Mouse (Mus musculus) cerebellum, adult 11 months (tissue): ENCODE measurements around the gene Epha6.
A peak's percentile ranks its signal among the peaks of the same experiment; 100 is the strongest.
"Not testable (repeated sequence)": the region's sequence is repeated elsewhere in the genome, so short reads cannot be mapped to it uniquely, and the experiment has no call there.

Experiments used
- DNase-seq: peaks from one replicate; pipeline ENCODE4 v3.0.0; 2022

The Epha6 gene

DNA sequence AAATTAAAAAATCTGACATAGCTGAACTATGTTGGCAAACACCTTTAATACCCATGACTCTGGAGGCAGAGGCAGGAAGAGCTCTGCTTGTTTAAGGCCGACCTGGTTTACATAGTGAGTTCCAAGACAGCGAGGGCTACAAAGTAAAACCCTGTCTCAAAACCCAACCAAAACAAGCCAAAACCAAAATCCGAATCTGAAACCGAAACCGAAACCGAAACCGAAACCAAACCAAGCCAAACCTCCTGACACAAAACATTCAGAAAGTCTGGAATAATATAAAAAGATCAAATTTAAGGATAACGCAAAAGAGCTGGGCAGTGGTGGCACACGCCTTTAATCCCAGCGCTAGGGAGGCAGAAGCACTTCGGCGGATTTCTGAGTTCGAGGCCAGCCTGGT lies 725.3 kb downstream of the Epha6 start:
- DNase-seq, result no peak

DNA sequence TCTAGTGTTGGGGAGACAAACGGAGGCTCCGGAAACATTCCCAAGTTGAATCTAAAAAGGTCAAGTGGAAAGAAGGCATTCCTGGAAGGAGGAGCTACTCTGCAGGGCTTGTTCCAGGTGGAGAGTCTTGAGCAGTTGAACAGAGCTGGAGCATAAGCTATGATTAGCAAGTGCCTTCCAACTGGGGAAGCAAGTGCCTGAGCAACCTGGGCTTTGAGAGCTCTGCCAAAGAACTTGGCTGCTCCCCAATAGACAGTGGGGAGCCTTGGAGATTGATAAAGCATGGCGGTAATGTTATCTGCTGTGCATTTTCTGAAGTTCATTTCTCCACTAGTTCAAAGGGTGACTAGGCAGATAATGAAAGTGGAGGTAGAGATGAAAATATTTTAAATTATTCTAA lies 733.5 kb downstream of the Epha6 start:
- DNase-seq, result no peak

DNA sequence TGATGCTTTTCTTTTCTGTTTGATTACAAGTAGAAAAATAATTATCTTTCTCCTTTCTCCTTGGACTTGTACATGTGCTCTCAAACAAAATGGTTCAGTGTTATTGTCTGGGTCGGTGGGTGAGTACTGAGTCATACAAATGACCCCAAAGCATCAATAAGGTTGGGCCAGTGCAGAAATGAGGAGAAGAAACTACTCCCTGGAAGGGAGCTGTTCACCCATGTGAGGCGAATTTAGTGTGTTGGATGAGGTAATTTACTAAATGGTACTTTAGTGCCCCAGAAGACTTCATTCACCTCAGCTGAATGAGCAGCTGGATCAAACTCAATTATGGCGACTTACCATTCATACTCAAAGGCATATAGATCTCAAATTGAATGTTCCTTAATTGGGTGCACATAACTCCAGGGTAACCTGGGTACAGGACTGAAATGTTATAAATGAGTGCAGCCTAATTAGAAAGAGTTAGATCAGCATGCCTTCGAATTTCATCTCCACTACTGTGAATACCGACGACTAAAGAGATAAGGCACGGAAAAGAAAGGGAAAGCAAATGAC lies 751.1 kb downstream of the Epha6 start:
- no peak for DNase-seq

DNA sequence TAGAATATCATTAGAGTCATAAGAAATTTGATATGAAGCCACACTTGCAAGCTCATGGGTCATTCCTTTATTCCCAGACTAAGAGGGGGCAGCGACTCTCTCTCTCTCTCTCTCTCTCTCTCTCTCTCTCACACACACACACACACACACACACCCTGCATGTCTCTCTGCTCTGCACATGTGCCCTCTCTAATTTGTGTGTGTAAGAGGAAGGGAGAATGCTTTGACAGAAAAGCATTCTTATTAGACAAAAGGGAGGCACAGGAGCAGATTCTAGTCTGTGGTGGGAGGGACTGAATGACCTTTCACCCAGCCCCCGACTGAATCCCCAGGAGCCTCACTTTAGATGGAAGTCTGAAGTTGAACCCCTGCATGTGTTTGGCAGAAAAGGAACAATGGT lies 752.6 kb downstream of the Epha6 start:
- DNase-seq, result no peak

DNA sequence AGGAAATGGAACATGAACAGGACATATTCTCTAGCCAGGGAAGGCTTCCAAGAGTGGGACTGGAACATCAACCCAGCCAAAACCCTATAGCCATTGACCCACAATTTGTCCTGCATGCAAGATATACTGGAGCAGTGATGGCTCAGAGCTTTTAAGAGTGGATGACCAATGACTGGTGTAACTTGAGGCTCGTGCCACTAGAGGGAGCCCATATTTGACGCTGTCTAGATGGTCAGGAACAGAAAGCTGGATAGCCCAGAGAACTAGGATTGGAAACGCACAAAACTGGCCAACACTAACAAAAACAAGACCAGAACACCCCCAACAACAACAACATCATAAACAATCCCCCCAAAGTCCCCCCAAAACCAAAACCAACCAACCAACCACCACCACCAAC lies 758.8 kb downstream of the Epha6 start:
- DNase-seq, result no peak

DNA sequence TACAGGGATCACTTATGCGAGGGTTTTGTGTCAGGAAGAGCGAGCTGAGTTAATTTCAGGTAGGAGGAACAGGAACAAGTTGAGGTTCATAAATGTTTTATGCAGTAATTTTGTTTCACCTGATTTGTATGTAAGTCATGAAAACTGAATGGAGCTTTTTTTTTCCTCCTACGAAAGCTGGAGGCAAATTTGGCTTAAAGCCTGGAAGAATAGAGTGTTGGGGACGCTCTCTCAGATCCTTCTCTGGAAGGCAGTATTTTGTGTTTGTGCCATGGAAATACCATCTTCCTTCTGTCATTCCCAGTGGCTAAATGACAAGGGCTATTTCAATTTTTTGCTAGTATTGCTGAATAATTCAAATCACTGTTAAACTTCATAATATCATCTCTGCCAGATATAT lies 768.6 kb downstream of the Epha6 start:
- DNase-seq, result no peak

DNA sequence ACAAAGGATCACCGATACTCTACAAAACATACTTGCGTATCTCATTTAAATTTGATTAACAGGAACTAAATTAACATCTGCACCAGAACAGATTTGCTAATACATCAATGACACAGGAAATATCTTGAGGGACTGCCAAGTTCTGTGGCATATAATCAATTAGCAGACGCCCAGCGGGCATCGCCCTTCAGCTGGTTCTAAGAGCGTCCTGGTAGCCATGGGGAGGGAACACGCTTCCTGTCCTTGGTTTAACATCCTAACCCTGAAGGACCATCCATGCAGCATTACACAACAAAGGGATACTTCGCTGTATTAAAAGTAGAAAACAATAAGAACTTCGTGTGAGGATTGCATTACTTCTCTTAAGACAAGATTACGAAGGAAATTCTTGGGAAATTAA lies 769.0 kb downstream of the Epha6 start:
- DNase-seq, result no peak

DNA sequence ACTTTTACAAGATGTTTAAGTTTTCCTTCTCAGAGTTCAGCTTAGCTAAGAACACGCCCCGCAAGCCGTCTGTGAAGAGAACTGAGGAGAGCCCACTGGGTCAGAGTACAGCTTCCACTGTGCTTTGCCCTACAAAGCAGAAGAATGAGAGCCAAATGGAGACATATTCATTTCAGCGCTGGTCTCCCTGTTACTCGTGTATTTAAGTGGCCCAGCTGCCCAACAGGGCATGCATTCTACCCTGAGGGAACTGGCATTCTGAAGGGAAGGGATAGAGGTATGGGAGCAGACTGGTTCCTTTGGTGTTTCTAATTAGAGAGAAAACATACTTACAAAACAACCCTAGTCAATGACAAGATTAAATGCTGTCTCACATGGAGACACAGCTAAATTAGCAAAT lies 772.9 kb downstream of the Epha6 start:
- DNase-seq, result no peak

DNA sequence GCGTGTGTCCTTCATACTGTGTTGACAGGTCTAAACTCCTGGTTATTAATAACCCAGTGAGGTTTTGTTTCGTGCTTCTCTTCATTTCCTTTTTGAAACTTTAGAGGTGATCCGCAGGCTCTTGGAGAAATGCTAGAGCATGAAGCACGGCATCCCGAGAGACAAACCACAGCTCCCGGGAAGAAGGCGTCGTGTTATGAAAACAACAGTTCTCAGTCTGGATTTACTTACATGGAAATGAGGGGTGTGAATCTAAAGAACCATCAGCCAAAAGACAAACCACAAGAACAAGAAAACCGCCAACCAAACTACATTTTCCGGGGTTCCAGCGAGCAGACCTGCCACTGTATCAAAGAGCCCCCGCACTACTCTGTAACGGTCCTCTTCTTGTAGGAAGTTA lies 775.7 kb downstream of the Epha6 start:
- DNase-seq, result no peak

DNA sequence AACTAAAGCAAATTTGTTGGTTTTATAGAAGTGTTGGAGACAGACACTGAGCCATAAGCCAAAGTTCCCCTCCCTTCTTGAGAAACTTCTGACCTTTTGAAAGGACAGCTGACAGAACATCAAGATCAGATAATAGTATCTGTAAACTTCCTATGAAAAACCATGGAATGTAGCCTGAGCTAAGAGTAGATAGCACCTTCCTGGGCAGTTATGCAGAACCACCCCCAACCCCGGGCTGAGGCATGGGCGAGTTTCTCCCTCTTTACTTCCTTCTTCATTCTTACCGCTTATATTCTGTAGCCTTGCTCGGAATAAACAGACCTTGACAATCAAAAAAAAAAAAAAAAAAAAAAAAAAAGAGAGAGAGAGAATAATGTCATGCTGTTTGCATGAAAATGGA lies 805.5 kb downstream of the Epha6 start:
- not testable (repeated sequence) for DNase-seq

DNA sequence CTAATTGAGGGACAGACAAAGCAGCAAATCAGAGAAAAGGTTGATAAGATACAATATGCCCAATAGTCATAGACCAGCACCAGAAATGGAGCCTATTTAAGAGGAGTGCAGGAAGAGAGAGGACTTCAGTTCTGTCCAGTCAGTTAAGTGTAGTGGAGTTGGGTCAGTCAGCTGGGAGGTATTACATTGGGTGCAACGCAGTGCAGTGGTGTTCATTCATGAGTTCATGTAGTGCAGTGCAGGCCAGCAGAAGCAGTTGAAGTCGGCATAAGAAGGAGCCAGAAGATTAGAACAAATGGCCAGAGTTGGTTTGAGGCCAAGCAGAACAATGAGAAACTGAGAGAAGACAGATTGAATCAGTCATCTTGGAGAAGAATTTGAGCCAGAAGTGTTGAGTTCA lies 833.0 kb downstream of the Epha6 start:
- no peak for DNase-seq

DNA sequence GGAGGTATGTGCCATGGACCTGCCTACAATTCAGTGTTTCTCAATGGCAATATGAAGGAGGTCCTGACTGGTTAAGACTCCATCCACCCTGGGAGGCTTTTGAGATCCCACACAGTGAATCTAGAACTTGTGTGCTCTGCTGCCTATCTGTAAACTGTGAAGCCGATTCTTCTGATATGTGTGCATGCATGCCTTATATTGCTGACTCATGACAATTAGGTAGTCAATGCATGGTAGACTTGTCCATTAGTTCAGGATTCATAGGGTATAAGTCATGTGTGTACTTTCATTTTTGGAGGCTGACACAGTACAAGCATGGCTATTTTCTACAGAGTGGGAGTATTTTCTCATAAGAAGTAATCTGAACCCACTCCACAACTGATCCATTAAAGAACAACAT lies 834.9 kb downstream of the Epha6 start:
- DNase-seq, result no peak

DNA sequence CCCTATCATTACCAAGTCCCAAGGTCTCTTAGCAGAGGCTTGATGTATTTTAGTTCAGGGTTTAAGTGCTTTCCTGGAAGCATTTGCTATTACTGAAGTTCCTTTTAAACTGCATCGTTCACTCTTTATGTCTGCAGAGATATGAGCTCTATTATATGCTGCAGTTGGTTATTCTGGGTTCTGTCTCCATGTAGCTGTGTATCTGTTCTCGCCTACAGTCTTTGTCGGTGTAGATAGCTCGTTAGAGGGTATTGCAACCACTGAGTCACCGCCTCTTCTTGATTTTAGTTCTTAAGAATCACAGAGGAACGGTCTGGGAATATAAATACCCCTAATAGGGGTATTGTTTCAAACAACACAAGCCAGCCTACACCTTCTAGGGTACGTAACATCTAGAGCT lies 835.4 kb downstream of the Epha6 start:
- DNase-seq, result no peak

DNA sequence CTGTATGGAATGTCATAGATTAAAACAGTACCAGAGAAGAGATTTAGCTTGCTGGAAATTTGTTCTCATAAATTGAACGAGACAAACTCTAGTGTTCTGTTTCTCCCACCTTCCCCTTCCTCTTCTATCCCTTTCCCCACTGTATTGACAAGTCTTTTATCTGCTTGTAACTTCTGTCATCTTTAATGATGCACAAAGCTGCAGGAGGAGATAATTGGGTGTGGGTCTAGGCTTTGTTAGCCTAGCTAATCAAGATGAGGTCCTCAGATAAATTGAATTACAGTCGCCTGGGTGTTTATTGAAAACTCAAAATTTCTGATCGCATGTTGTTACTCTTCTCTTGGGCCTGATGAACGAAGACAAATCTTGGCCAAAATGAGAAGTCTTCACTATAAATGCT lies 844.5 kb downstream of the Epha6 start:
- no peak for DNase-seq

DNA sequence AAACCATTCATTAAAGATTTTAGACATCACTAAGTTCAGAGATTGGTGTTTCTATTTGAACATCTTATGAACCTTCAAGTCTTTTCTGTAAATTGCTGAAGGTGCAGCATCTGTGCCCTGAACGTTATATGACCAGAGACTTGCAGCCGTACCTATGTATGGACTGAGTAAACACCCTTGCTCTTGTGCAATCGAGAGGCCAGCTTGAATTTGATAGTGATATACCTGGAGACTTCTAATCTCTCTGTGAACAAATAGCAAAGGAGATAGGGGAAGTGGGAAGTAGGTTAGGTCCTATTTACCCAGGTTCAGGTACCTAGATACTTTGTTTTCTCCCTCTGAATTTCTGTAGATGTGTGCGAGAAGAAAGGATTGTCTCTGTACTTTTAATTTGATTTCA lies 854.4 kb downstream of the Epha6 start:
- no peak for DNase-seq

DNA sequence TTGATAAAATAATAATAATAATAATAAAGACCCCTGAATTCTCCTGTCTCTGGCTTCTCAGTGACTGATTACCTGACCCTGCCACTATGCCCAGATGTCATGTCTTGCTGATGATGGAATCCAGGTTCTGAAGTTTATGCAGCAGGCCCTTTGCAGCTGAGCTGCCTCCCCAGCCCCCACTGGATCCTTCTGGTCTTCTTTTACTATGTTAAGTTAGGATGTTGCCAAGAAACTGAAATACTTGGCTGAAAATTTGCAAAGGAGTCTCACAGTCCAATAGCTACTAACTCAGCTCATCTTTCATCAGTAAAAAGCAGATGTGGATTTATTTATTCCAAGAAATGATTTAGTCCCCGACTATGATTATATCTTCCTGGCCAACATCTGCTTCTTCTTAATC lies 861.7 kb downstream of the Epha6 start:
- no peak for DNase-seq

DNA sequence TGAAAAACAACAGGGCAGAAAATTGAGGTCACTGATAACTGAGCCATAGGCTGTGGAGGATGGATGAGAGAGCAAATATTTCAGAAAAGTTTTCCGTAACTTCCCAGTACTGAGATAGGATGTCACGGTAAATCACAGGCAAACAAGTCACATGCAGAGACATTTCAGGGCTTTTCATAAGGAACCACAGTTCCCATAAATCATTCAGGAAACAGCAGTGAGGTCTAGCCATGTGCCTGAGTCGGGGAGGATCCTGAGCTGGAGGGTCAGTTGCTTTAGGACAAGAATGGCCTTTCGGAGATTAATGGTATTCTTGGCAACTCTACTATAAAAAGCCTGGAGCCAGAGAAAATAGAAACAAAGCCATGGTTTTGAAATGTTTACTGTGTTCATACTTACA lies 889.8 kb downstream of the Epha6 start:
- no peak for DNase-seq

DNA sequence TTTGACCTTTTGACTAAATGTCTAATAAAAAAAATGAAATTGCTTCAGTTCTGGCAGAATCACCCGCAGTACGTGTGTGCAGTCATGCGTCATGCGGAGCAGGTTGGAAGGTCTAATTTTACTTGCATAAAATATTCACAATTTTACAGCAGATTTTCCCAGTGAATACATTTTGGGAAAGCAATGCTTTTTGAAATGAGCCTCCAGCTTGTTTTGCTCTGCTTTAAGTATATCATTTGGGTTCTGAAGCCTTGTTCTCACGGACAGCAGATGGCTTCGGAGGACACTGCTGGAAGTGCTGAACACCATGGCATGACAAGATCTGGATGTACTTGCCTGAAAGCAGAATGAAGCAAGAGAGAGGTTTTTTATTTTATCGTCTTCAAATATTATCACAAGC lies 912.1 kb downstream of the Epha6 start:
- DNase-seq, result peak; percentile 1

DNA sequence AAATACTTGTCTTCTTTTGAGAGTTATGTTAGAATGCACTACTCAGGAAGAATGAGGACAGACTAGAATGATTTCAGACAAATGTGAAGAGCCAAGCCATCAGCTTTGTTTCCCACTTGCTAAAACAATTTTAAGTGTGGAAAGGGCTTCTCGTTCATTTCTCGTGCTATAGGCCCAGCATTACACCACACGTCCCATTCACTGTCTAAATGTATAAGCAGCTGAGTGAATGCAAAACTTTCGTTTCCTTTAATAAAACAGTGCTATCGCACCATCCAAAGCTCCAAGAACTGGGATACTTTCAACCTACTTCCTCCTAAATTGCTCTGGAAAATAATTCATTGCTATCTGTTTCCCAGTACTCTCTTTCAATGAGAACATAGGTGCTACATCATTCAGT lies 916.2 kb downstream of the Epha6 start:
- no peak for DNase-seq

DNA sequence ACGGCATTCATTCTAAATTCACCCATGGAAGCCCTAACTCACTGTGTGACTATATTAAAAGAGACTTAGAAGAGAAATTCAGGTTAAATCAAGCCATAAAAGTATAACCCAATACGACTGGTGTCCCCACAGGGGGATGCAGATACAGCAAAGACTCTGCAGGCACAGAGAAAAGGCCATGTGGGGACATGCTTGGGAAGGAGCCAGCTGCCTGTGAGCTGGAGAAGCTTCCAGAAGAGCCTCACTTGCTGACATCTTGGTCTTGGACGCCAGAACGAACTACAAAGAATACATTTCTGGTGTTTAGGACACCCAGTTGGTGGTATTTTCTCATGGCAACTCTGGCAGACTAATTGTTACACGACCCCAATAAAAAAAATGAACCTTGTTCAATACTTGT lies 920.2 kb downstream of the Epha6 start:
- no peak for DNase-seq

DNA sequence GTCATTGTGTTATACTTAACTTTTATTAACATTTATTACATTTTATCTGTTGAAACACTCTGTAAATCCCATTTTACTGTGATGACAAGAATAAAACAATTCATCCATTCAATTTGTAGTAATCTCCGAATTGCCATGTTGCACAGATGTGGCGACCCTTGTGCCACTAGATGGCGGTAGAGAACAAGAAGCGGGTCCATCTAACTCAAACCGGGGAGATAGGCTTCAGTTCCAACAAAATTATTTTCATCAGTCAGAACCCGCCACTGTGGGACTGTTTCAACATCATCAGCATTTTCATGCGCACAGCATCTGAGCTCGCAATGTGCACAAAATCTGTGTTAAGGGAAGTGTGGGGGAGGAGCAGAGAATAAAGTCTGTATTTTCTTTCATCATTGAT lies 921.9 kb downstream of the Epha6 start:
- peak; percentile 36 for DNase-seq

DNA sequence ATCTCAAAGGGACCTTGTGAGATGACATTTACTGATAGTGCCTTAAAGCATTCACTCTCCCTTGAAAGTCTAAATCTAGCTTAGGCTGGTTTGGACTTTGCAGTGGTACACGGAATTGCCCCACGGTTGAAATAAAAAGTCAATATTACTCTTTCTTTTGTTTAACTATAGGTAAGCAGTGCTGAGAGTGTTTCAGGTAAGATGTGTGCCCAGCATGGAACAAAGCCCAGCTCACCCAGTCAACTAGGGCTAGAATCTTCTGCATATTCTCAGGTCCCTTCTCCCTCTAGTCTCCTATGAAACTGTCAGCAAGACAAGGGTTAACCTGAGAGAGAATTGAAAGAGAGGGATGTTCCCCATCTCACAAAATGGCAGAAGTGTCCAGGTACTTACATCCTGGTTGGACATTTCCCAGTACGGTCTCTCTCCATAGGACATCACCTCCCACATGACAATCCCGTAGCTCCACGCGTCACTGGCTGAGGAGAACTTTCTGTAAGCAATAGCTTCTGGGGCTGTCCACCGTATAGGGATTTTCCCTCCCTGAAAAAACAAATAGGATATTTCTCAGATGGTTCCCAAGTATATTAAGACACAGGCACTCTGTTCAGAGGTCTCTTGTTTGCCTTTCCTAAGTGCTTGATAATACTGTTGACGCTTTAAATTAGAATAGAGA lies 923.0 kb downstream of the Epha6 start:
- no peak for DNase-seq

DNA sequence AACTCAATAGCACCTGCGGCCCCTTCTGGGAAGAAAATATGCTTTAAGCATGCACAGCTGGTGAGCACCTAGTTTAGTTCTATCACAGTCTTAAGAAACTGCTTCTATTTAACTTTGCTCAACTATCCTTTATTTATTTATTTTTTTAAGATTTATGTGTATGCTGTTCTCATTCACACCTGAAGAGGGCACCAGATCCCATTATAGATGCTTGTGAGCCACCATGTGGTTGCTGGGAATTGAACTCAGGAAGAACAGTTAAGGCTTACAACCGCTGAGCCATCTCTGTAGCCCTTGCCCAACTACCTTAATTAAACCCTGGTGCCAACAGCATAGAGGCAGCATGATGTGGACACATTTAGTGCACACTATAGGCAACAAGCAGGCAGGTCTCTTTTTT lies 938.4 kb downstream of the Epha6 start:
- no peak for DNase-seq

DNA sequence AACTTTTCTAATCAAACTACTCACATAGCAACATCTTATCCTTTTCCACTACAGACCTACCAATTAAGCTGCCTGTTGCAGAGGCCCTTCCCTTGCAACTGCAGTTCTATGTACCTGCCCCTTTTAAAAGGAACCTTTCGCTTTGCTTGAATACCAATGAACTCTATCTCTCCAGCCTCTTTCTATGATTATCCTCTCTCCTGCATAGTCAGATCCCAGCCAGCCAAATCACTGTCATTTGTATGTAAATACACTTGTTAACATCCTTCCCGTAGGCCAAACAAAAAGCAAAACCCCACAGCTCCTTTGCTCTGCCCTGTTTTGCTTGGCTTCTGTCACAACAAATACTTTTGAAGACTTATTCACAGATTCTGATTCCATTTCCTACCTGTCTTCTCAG lies 961.6 kb downstream of the Epha6 start:
- DNase-seq, result no peak

DNA sequence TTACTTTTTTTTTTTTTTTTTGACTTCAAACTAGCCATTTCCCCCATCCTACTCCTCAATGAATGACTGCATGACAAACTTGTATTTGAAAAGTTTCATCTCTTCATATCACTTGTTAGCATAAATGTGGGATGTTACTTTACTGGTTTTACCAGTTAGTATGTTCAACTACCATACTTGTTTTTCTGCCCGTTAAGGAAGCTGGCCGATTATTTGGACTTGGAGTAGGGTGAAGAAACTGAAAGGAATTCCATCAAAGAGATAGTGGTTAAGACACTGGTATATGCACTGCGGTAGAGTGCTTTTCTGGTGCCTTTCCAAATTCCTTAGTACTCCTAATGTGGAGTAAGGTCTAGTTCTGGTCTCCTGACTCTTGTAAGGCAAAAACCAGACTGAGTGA lies 965.3 kb downstream of the Epha6 start:
- no peak for DNase-seq
